Mouse (Mus musculus) spleen, adult 2 months (tissue): ENCODE results near the gene Dusp13.

Experiments
- CTCF ChIP-seq: fragments of 200-500 bp; IDR thresholded peaks from 2 replicates; pipeline ENCODE4 v1.5.1; 2011; ENCODE audit warnings: mild to moderate bottlenecking, inconsistent platforms; ENCODE audit not compliant: insufficient read depth, insufficient read length, insufficient replicate concordance; ENCODE audit errors: extremely low read depth
- POLR2A ChIP-seq: fragments of 200-500 bp; IDR thresholded peaks from 2 replicates; pipeline ENCODE4 v1.6.1; 2011; ENCODE audit warnings: low read depth, low read length, inconsistent platforms

GRCm38 (mm10) chr14:21766398-21766958 is 15.5 kb upstream of the Dusp13 start:
- no peak for TF ChIP-seq CTCF
- TF ChIP-seq POLR2A: no peak
